In the genomic region with DNA sequence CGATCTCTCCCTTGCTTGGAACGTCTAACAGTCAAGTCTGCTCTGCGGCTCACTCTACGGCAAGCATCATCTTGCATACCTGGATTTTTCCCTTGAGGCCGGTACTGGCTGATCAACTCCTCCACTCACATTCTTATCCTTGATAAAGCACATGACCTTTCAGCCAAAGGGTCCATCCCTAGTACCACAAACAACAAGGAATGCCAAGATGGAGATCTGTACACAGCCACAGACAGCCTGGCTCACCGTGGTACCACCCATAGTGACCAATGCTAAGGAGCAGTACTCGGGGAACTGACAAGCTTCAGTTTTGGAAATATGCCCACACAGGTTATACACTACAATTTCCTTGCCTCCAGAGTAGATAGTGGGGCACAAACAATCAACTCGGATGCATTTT, we compare ENCODE assay signal across 22 mouse cellular contexts.
DNase-seq lines count a peak whose midpoint lies in the region; ATAC-seq and TF ChIP-seq lines count a peak whose summit lies in the region.
"Had no signal": no experiment of that assay in that cellular context is flagged by ENCODE, and none has a peak within 500 bp of the region (broad histone marks: within the 10 kb centered on the region; RNA-seq: fewer than 3 reads in every experiment).

No protein-coding gene starts in this region.

- ATAC-seq in forebrain, embryonic 13.5 days, result 0 out of 2 replicates have a peak, but pooled peaks have one; percentile 4
- ATAC-seq in forebrain, embryonic 15.5 days (replicated peaks), result no peak
- ATAC-seq in hindbrain, embryonic 14.5 days (ENCODE audit: low FRiP score), result peak; percentile 37; the same call in 1 of the 2 replicates
- no peak for ATAC-seq in hindbrain, postnatal 0 days
- ATAC-seq in embryonic facial prominence, embryonic 14.5 days (ENCODE audit: low read depth), result peak; percentile 21; the same call in 1 of the 2 replicates
- ATAC-seq in embryonic facial prominence, embryonic 15.5 days (ENCODE audit: insufficient number of reproducible peaks, low FRiP score, low TSS enrichment, low read depth), result 0 out of 2 replicates have a peak, but pooled peaks have one; percentile 32
- ATAC-seq in megakaryocyte, adult 5-6 weeks (ENCODE audit: poor library complexity, severe bottlenecking), result no peak
- ATAC-seq: forebrain, embryonic 16.5 days had no signal

- WGBS in forebrain, embryonic 13.5 days, result 94% methylated on average over 8 of the region's 8 CpGs
- WGBS in forebrain, embryonic 15.5 days, result 90% methylated on average over 8 of the region's 8 CpGs
- 88% methylated on average over 8 of the region's 8 CpGs for WGBS in hindbrain, embryonic 14.5 days
- 88% methylated on average over 8 of the region's 8 CpGs for WGBS in hindbrain, postnatal 0 days
- 72% methylated on average over 8 of the region's 8 CpGs for WGBS in embryonic facial prominence, embryonic 14.5 days
- 58% methylated on average over 8 of the region's 8 CpGs for WGBS in embryonic facial prominence, embryonic 15.5 days

- no peaks in the 10 kb centered on the region for H3K9me3 ChIP-seq in forebrain, embryonic 13.5 days (replicated peaks)
- H3K9me3 ChIP-seq in forebrain, embryonic 15.5 days, result no peaks in the 10 kb centered on the region
- H3K9me3 ChIP-seq in hindbrain, embryonic 14.5 days (ENCODE audit: control insufficient read depth, low read length), result no peaks in the 10 kb centered on the region
- no peaks in the 10 kb centered on the region for H3K9me3 ChIP-seq in hindbrain, postnatal 0 days (ENCODE audit: low read length)
- H3K9me3 ChIP-seq in embryonic facial prominence, embryonic 14.5 days (ENCODE audit: control insufficient read depth, low read length), result no peaks in the 10 kb centered on the region
- no peaks in the 10 kb centered on the region for H3K9me3 ChIP-seq in embryonic facial prominence, embryonic 15.5 days (replicated peaks)
- H3K9me3 ChIP-seq: embryonic facial prominence, embryonic 13.5 days; forebrain, embryonic 10.5 days; forebrain, embryonic 12.5 days had no signal

- no peaks in the 10 kb centered on the region for H3K27me3 ChIP-seq in forebrain, embryonic 13.5 days
- no peaks in the 10 kb centered on the region for H3K27me3 ChIP-seq in forebrain, embryonic 15.5 days
- no peaks in the 10 kb centered on the region for H3K27me3 ChIP-seq in hindbrain, embryonic 14.5 days (ENCODE audit: control insufficient read depth, insufficient read depth, low read length)
- H3K27me3 ChIP-seq in hindbrain, postnatal 0 days (ENCODE audit: insufficient read depth, low read length), result no peaks in the 10 kb centered on the region
- no peaks in the 10 kb centered on the region for H3K27me3 ChIP-seq in embryonic facial prominence, embryonic 14.5 days (replicated peaks; ENCODE audit: control insufficient read depth, insufficient read depth, low read length)
- no peaks in the 10 kb centered on the region for H3K27me3 ChIP-seq in embryonic facial prominence, embryonic 15.5 days
- H3K27me3 ChIP-seq: embryonic facial prominence, embryonic 13.5 days; forebrain, embryonic 12.5 days had no signal

- no peak overlapping the region for H3K27ac ChIP-seq in forebrain, embryonic 13.5 days
- H3K27ac ChIP-seq in forebrain, embryonic 15.5 days (replicated peaks), result no peak overlapping the region
- no peak overlapping the region for H3K27ac ChIP-seq in hindbrain, embryonic 14.5 days
- H3K27ac ChIP-seq in hindbrain, postnatal 0 days, result no peak overlapping the region
- no peak overlapping the region for H3K27ac ChIP-seq in embryonic facial prominence, embryonic 14.5 days (replicated peaks; ENCODE audit: low read depth, low read length)
- no peak overlapping the region for H3K27ac ChIP-seq in embryonic facial prominence, embryonic 15.5 days (replicated peaks)
- H3K27ac ChIP-seq: embryonic facial prominence, embryonic 13.5 days; forebrain, embryonic 10.5 days; forebrain, embryonic 12.5 days had no signal

- no peak for TF ChIP-seq CTCF in hindbrain, postnatal 0 days (IDR thresholded peaks at IDR 0.05; ENCODE audit: low read depth)

- no peaks in the 10 kb centered on the region for H3K4me1 ChIP-seq in forebrain, embryonic 13.5 days
- H3K4me1 ChIP-seq in forebrain, embryonic 15.5 days, result no peaks in the 10 kb centered on the region
- H3K4me1 ChIP-seq in hindbrain, embryonic 14.5 days (replicated peaks; ENCODE audit: control insufficient read depth, insufficient read depth, low read length), result no peaks in the 10 kb centered on the region
- no peaks in the 10 kb centered on the region for H3K4me1 ChIP-seq in hindbrain, postnatal 0 days (ENCODE audit: insufficient read depth, low read length)
- 0 out of 2 replicates have a peak, but pooled peaks cover 5% of the 10 kb centered on the region for H3K4me1 ChIP-seq in embryonic facial prominence, embryonic 14.5 days (ENCODE audit: control insufficient read depth, insufficient read depth, low read length)
- H3K4me1 ChIP-seq in embryonic facial prominence, embryonic 15.5 days, result no peaks in the 10 kb centered on the region
- H3K4me1 ChIP-seq: forebrain, embryonic 10.5 days; forebrain, embryonic 12.5 days had no signal

- H3K4me2 ChIP-seq in forebrain, embryonic 13.5 days, result no peak overlapping the region
- H3K4me2 ChIP-seq in forebrain, embryonic 15.5 days (replicated peaks), result no peak overlapping the region
- no peak overlapping the region for H3K4me2 ChIP-seq in hindbrain, embryonic 14.5 days (replicated peaks)
- H3K4me2 ChIP-seq in hindbrain, postnatal 0 days (ENCODE audit: low read depth, low read length), result no peak overlapping the region
- no peak overlapping the region for H3K4me2 ChIP-seq in embryonic facial prominence, embryonic 14.5 days (ENCODE audit: low read depth, low read length)
- no peak overlapping the region for H3K4me2 ChIP-seq in embryonic facial prominence, embryonic 15.5 days (replicated peaks)
- H3K4me2 ChIP-seq: embryonic facial prominence, embryonic 13.5 days; forebrain, embryonic 12.5 days had no signal

- no peak overlapping the region for H3K4me3 ChIP-seq in forebrain, embryonic 13.5 days
- H3K4me3 ChIP-seq in forebrain, embryonic 15.5 days, result no peak overlapping the region
- no peak overlapping the region for H3K4me3 ChIP-seq in hindbrain, embryonic 14.5 days (replicated peaks; ENCODE audit: low read length)
- no peak overlapping the region for H3K4me3 ChIP-seq in hindbrain, postnatal 0 days (ENCODE audit: low read length)
- H3K4me3 ChIP-seq in embryonic facial prominence, embryonic 14.5 days (ENCODE audit: low read depth, low read length), result no peak overlapping the region
- no peak overlapping the region for H3K4me3 ChIP-seq in embryonic facial prominence, embryonic 15.5 days (replicated peaks)
- H3K4me3 ChIP-seq: embryonic facial prominence, embryonic 13.5 days; erythroblast, embryonic 14.5 days; forebrain, embryonic 10.5 days; forebrain, embryonic 12.5 days had no signal

- no peak overlapping the region for H3K9ac ChIP-seq in forebrain, embryonic 13.5 days
- H3K9ac ChIP-seq in forebrain, embryonic 15.5 days (replicated peaks), result no peak overlapping the region
- H3K9ac ChIP-seq in hindbrain, embryonic 14.5 days, result no peak overlapping the region
- no peak overlapping the region for H3K9ac ChIP-seq in hindbrain, postnatal 0 days (replicated peaks; ENCODE audit: low read length)
- H3K9ac ChIP-seq in embryonic facial prominence, embryonic 14.5 days (ENCODE audit: low read depth, low read length), result no peak overlapping the region
- H3K9ac ChIP-seq in embryonic facial prominence, embryonic 15.5 days, result no peak overlapping the region
- H3K9ac ChIP-seq: embryonic facial prominence, embryonic 13.5 days; forebrain, embryonic 12.5 days had no signal

- DNase-seq in hindbrain, embryonic 14.5 days (ENCODE audit: low spot score), result no peak
- DNase-seq in hindbrain, postnatal 0 days (ENCODE audit: low spot score), result no peak
- DNase-seq in embryonic facial prominence, embryonic 14.5 days (ENCODE audit: low spot score), result no peak
- DNase-seq: adrenal gland, adult 2 months; adrenal gland, postnatal 10 days; adrenal gland, postnatal 25 days; cerebellum, adult 11 months; cerebellum, adult 18-20 months; cerebellum, adult 8-10 months; cerebellum, adult 9-11 months; cerebellum, postnatal 14 days; cerebellum, postnatal 36 days; embryo, embryonic 11 days had no signal

- H3K36me3 ChIP-seq in forebrain, embryonic 13.5 days (ENCODE audit: poor library complexity, severe bottlenecking), result no peaks in the 10 kb centered on the region
- no peaks in the 10 kb centered on the region for H3K36me3 ChIP-seq in forebrain, embryonic 15.5 days
- H3K36me3 ChIP-seq in hindbrain, embryonic 14.5 days (replicated peaks; ENCODE audit: control insufficient read depth, insufficient read depth), result no peaks in the 10 kb centered on the region; the same call in 1 of the 2 replicates
- H3K36me3 ChIP-seq in hindbrain, postnatal 0 days (ENCODE audit: insufficient read depth, low read length), result no peaks in the 10 kb centered on the region
- H3K36me3 ChIP-seq in embryonic facial prominence, embryonic 14.5 days (ENCODE audit: control insufficient read depth, insufficient read depth, low read length), result no peaks in the 10 kb centered on the region
- no peaks in the 10 kb centered on the region for H3K36me3 ChIP-seq in embryonic facial prominence, embryonic 15.5 days
- H3K36me3 ChIP-seq: embryonic facial prominence, embryonic 13.5 days; forebrain, embryonic 10.5 days; forebrain, embryonic 12.5 days had no signal

Comparison
In these comparisons a context has a peak if more than half of its experiments do, and no peak if none do; other contexts are left out.
1. ATAC-seq: peak in forebrain, embryonic 13.5 days (single experiment), hindbrain, embryonic 14.5 days (single experiment), embryonic facial prominence, embryonic 14.5 days (single experiment) and embryonic facial prominence, embryonic 15.5 days (single experiment); none in forebrain, embryonic 15.5 days (single experiment), hindbrain, postnatal 0 days (single experiment) and megakaryocyte, adult 5-6 weeks (single experiment).